Mouse (Mus musculus) liver, embryonic 14.5 days (tissue): ENCODE measurements at regions not wholly inside any gene's neighbourhood (a gene's known extent, or its start where the extent isn't known, plus 50 kb on each side); places are given as distances from the start of the nearest gene placed in this dataset.

Experiments used
- ATAC-seq: fragments of 200-750 bp; cut with Nextera tagmentation; 2 replicates; pipeline ENCODE4 v1.8.0; 2017; ENCODE audit warnings: moderate number of reproducible peaks, mild to moderate bottlenecking, moderate library complexity; ENCODE audit not compliant: insufficient read depth
- DNase-seq, 3 experiments: peaks; one replicate each; pipeline ENCODE4 v3.0.0-alpha.2; 2012 to 2013; ENCODE audit warnings: low read depth in 3 of 3, low spot score in 3 of 3
- H3K27ac ChIP-seq: fragments of 300-500 bp; sonication (generic); 2 replicates; pipeline ENCODE4 v1.5.1; 2014; ENCODE audit warnings: moderate library complexity, mild to moderate bottlenecking, control low read depth, inconsistent platforms
- H3K27me3 ChIP-seq: fragments of 300-500 bp; sonication (generic); 2 replicates; pipeline ENCODE4 v1.6.1; 2014; ENCODE audit warnings: mild to moderate bottlenecking, low read length, moderate library complexity; ENCODE audit not compliant: control insufficient read depth, insufficient read depth
- H3K36me3 ChIP-seq: fragments of 300-500 bp; sonication (generic); replicated peaks from 2 replicates; pipeline ENCODE4 v1.6.1; 2014; ENCODE audit warnings: low read depth; ENCODE audit not compliant: control insufficient read depth, insufficient read depth
- H3K4me1 ChIP-seq, 2 experiments: fragments of 200-500 bp in 1 of 2; fragments of 300-500 bp in 1 of 2; sonication (generic) in 1 of 2; replicated peaks; 2 replicates each; pipeline ENCODE4 v1.6.1; 2012 to 2014; ENCODE audit warnings: antibody characterized with exemption in 1 of 2, inconsistent platforms in 1 of 2, low read length in 1 of 2; ENCODE audit not compliant: control insufficient read depth in 2 of 2, insufficient read depth in 2 of 2
- H3K4me2 ChIP-seq: fragments of 300-500 bp; sonication (generic); 2 replicates; pipeline ENCODE4 v1.6.1; 2014; ENCODE audit warnings: low read depth, mild to moderate bottlenecking, control low read depth, moderate library complexity
- H3K4me3 ChIP-seq, 2 experiments: fragments of 200-500 bp in 1 of 2; fragments of 300-500 bp in 1 of 2; sonication (generic) in 1 of 2; 2 replicates each; pipeline ENCODE4 v1.5.1; 2012 to 2014; ENCODE audit warnings: low read depth in 2 of 2, low read length in 2 of 2, mild to moderate bottlenecking in 2 of 2, control low read depth in 1 of 2, inconsistent platforms in 1 of 2, moderate library complexity in 1 of 2; ENCODE audit not compliant: insufficient read depth in 1 of 2
- H3K9ac ChIP-seq: fragments of 300-500 bp; sonication (generic); replicated peaks from 2 replicates; pipeline ENCODE4 v1.6.1; 2014; ENCODE audit warnings: mild to moderate bottlenecking, control low read depth, moderate library complexity
- H3K9me3 ChIP-seq: fragments of 300-500 bp; sonication (generic); 2 replicates; pipeline ENCODE4 v1.6.1; 2016; ENCODE audit warnings: low read length, mixed read lengths; ENCODE audit not compliant: control insufficient read depth
- CTCF ChIP-seq: IDR thresholded peaks from 2 replicates; pipeline ENCODE4 v1.5.1; 2016; ENCODE audit warnings: antibody characterized with exemption, low read depth, control low read depth
- EP300 ChIP-seq: IDR thresholded peaks from 2 replicates; pipeline ENCODE4 v1.6.1; 2016; ENCODE audit warnings: antibody characterized with exemption, low read depth
- WGBS: fragments of 180-500 bp; shearing (Covaris S2); extraction: QIAGEN DNeasy Blood & Tissue Kit; methylation state at CpG from one replicate; pipeline ENCODE4 v1.1.7; 2014; ENCODE audit not compliant: insufficient replicate concordance; 5-methylcytosine and 5-hydroxymethylcytosine counted together

DNA sequence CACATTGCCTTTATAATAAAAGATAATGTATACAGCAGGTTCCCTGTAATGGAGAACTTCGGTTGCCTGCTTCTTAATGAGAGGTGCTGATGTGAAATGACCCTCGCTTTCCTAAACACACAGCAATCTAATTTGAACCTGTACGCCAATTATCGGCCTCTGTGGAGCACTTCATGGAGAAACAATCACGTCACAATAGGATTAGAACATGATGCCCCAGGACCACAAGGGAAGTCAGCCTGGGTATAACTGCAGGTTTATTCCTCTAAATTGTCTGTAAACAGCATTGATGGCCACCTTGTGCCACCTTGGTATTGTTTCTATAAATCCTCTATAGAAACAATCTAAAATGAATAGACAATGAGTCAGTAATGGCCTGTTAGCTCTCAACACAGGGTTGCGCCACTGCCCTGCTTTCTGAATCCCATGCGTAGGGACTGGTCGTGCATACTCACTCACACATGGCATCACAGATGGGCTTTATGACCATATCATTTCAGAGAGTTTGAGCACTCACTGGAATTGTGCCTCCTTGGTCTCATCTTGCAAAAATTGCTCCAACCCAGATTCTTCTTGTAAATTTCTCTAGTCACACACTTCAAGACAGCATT lies 179.9 kb upstream of the Rnf219 start:
- no peak overlapping the region for H3K4me2 ChIP-seq
- ATAC-seq: no peak

DNA sequence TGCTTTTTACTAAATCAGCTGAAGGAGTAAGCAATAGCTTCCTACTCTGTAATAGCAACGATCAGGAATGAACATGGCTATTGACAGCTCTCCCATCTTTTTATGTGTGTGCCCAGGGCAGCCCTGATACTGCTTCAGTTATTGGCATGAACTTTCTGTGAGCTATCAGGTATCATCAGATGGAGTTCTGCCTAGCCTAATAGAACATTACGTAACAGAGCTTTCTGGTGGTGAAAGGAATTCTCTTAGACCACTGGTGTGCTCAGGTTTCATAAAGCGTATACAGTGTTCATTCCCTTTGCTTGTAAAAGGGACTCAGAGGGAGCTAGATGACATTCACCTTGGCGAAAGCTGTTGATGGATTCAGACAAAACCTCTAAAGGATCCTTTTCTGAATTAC lies 176.5 kb upstream of the Rnf219 start:
- Histone ChIP-seq H3K9me3 (no peaks in the 10 kb centered on the region), H3K4me1 (no peaks in the 10 kb centered on the region), H3K4me2 (no peak overlapping the region), H3K4me3 (no peak overlapping the region), H3K9ac (no peak overlapping the region), H3K36me3 (no peaks in the 10 kb centered on the region), H3K27me3 (no peaks in the 10 kb centered on the region), H3K27ac (no peak overlapping the region)
- DNase-seq (no peak), ATAC-seq (no peak)
- WGBS: 63% methylated on average over 4 of the region's 4 CpGs
- no peak for TF ChIP-seq CTCF
- no peak for TF ChIP-seq EP300

More for the DNA sequence above, 179.9 kb upstream of the Rnf219 start:
- H3K9ac ChIP-seq: no peak overlapping the region
- H3K27ac ChIP-seq: no peak overlapping the region
- no peaks in the 10 kb centered on the region for H3K27me3 ChIP-seq
- H3K36me3 ChIP-seq: no peaks in the 10 kb centered on the region
- no peaks in the 10 kb centered on the region for H3K9me3 ChIP-seq
- no peak for DNase-seq
- TF ChIP-seq EP300 (no peak), CTCF (no peak)
- 67% methylated on average over 8 of the region's 8 CpGs for WGBS
- no peaks in the 10 kb centered on the region for H3K4me1 ChIP-seq
- no peak overlapping the region for H3K4me3 ChIP-seq

DNA sequence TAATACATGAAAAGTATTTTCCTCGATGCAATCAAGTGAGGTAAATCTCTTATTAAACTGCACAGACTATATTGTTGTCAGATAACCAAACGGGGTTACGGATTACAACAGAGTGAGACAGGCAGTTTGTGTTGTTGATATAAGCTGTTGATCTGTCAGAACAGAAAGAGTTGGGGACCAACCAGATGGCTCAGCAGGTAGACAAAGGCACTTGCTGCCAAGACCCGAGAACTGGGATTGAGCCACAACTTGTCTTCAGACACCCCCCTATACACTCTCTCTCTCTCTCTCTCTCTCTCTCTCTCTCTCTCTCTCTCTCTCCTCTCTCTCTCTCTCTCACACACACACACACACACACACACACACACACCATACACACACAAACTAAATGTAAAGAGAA lies 172.7 kb upstream of the Rnf219 start:
- H3K4me3 ChIP-seq: no peak overlapping the region
- no peaks in the 10 kb centered on the region for H3K27me3 ChIP-seq
- DNase-seq (no peak), ATAC-seq (no peak)
- no peak overlapping the region for H3K9ac ChIP-seq
- no peaks in the 10 kb centered on the region for H3K4me1 ChIP-seq
- WGBS: 57% methylated on average over 4 of the region's 4 CpGs
- no peaks in the 10 kb centered on the region for H3K36me3 ChIP-seq
- no peak overlapping the region for H3K4me2 ChIP-seq
- H3K9me3 ChIP-seq: no peaks in the 10 kb centered on the region
- H3K27ac ChIP-seq: no peak overlapping the region
- TF ChIP-seq EP300 (no peak), CTCF (no peak)

DNA sequence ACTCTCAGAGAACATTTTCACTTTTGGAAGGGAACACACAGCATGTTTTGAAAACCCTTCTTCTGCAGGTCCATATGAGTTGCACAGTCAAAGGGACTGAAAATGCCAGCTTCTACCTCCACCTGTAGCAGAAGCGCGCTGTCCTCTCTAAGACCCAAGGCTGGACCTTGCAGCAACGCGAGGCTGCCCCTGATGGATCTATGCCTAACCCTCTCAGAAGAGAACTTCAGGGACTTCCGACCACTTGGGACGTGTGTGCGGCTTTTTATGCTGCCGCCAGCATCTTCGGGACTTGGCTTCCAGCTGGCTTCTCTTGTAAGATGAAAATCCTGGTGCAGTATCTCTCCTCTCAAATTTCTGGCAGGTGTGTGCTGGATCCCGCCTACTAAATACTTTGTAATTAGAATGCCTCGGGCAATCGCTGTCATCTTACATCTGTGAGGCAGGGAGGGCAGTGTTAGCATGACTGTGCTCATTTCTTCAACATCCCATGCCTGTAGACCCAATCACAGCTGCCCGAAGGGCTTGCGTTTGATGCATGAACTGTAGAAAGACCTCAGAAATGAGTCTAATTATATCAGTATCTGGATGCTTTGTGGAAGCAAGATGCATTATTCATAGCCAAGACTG lies 171.8 kb upstream of the Rnf219 start:
- H3K27ac ChIP-seq: no peak overlapping the region
- H3K27me3 ChIP-seq: no peaks in the 10 kb centered on the region
- no peaks in the 10 kb centered on the region for H3K36me3 ChIP-seq
- H3K9ac ChIP-seq: no peak overlapping the region
- no peak for DNase-seq
- no peak overlapping the region for H3K4me3 ChIP-seq
- H3K9me3 ChIP-seq: no peaks in the 10 kb centered on the region
- no peaks in the 10 kb centered on the region for H3K4me1 ChIP-seq
- TF ChIP-seq CTCF (no peak), EP300 (no peak)
- no peak for ATAC-seq
- 67% methylated on average over 14 of the region's 14 CpGs for WGBS
- H3K4me2 ChIP-seq: no peak overlapping the region

DNA sequence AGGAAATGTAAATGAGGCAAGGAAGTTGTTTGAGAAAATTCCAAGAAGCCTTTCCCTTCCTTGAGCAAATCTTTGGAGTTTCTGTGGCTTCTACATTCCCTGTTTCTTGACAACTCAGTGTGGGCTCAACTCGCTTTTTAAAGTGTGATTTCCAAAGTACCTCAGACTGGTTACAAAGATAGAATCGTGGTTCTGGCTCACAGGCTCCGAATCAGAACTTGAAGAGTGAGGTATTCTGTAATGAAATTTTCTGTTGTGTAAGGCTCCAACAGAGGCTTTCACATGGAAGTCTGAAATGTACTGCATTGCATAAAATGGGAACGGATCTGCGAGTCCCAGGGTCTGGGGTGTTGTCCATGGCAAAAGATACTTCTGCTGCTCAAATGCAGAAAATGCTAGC lies 170.2 kb upstream of the Rnf219 start:
- ATAC-seq: no peak
- TF ChIP-seq EP300 (no peak), CTCF (no peak)
- no peaks in the 10 kb centered on the region for H3K4me1 ChIP-seq
- no peak overlapping the region for H3K4me3 ChIP-seq
- H3K4me2 ChIP-seq: no peak overlapping the region
- no peaks in the 10 kb centered on the region for H3K9me3 ChIP-seq
- no peak overlapping the region for H3K27ac ChIP-seq
- WGBS: 71% methylated on average over 5 of the region's 5 CpGs
- no peaks in the 10 kb centered on the region for H3K27me3 ChIP-seq
- DNase-seq: no peak
- no peak overlapping the region for H3K9ac ChIP-seq
- H3K36me3 ChIP-seq: no peaks in the 10 kb centered on the region
